Mouse (Mus musculus) G1E (cell line): ENCODE measurements around the gene Plcxd2. TPM values are rescaled to one million over a fixed set of nuclear protein-coding genes. Genes with fewer than 3 reads are reported as not detected.

Experiments
- ATAC-seq: 2 replicates; pipeline ENCODE4 v1.8.0; 2016; ENCODE audit warnings: mild to moderate bottlenecking; ENCODE audit not compliant: insufficient number of reproducible peaks, poor library complexity, low FRiP score, severe bottlenecking; ENCODE audit errors: extremely low read depth
- DNase-seq: peaks from one replicate; pipeline ENCODE4 v3.0.0; 2012; ENCODE audit warnings: low spot score
- H3K27me3 ChIP-seq: 2 replicates; pipeline ENCODE4 v1.6.1; 2012; ENCODE audit warnings: mild to moderate bottlenecking, low read length, inconsistent platforms; ENCODE audit not compliant: insufficient read depth
- H3K36me3 ChIP-seq: replicated peaks from 2 replicates; pipeline ENCODE3; 2012; ENCODE audit warnings: mild to moderate bottlenecking, inconsistent platforms
- H3K4me1 ChIP-seq: 2 replicates; pipeline ENCODE4 v1.6.1; 2012; ENCODE audit warnings: low read depth, low read length, inconsistent platforms, mixed read lengths; ENCODE audit not compliant: insufficient read depth
- H3K4me3 ChIP-seq: 2 replicates; pipeline ENCODE4 v1.5.1; 2012; ENCODE audit warnings: low read depth, mild to moderate bottlenecking, inconsistent platforms, low read length, moderate library complexity, mixed read lengths
- H3K9me3 ChIP-seq: replicated peaks from 2 replicates; pipeline ENCODE4 v1.6.1; 2012; ENCODE audit warnings: inconsistent platforms
- CTCF ChIP-seq: IDR thresholded peaks from 2 replicates; pipeline ENCODE4 v1.5.1; 2012; ENCODE audit warnings: low read depth, low read length, inconsistent platforms, mixed read lengths
- GATA1 ChIP-seq: IDR thresholded peaks from 2 replicates; pipeline ENCODE4 v1.6.1; 2012; ENCODE audit warnings: borderline replicate concordance, low read length, inconsistent platforms, mixed read lengths
- GATA2 ChIP-seq: IDR thresholded peaks from 2 replicates; pipeline ENCODE4 v1.6.1; 2012; ENCODE audit warnings: low read depth, low read length, inconsistent platforms, borderline replicate concordance
- POLR2AphosphoS5 ChIP-seq: IDR thresholded peaks from 2 replicates; pipeline ENCODE4 v1.6.1; 2012; ENCODE audit warnings: low read depth, low read length, inconsistent platforms; ENCODE audit not compliant: insufficient replicate concordance
- TAL1 ChIP-seq: conservative IDR thresholded peaks from 2 replicates; pipeline ENCODE4 v1.6.1; 2012; ENCODE audit warnings: low read depth, low read length, inconsistent platforms, mixed read lengths
- polyA plus RNA-seq: library from polyadenylated mRNA; stranded (reverse); fragments of >175 nt; gene quantifications from 2 replicates; pipeline ENCODE4 v1.2.3, GENCODE M21; 2012
- total RNA-seq, 2 experiments: library from RNA; stranded (forward) in 1 of 2; stranded (reverse) in 1 of 2; fragments of 200-1000 nt in 1 of 2; fragments of >200 nt in 1 of 2; fragmentation: Nextera tagmentation in 1 of 2; gene quantifications; 2 replicates each; pipeline ENCODE4 v1.2.3; 2014 to 2017

Gene Plcxd2
- total and polyA plus RNA-seq, 3 experiments: 0.11 TPM; not detected in 2

DNA sequence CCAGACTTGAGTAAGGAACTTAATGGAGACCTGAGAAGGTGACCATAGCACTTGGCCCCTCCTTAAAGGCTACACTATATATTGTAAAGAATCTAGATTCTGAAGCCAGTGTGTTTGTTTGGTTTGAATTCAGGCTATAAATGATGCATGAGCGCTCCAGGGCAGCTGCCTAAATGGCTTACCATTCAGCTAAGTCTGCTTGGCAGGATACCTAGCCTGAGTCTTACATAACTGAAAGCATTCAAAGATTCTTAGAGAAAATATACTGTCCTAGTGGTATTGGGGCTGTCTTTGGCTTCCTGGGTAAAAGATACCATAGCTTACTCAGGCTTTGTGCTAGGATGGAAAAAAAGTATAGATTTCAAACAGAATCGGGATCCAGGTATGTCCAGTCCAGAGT, 11.3 kb upstream of the Plcxd2 start:
- no peak for TF ChIP-seq GATA1
- no peak for TF ChIP-seq GATA2
- no peak for TF ChIP-seq POLR2AphosphoS5
- no peak for TF ChIP-seq CTCF
- TF ChIP-seq TAL1: no peak
- Histone ChIP-seq H3K4me1 (no peaks in the 10 kb centered on the region), H3K9me3 (peaks cover 11% of the 10 kb centered on the region), H3K36me3 (no peaks in the 10 kb centered on the region), H3K4me3 (no peak overlapping the region), H3K27me3 (no peaks in the 10 kb centered on the region)
- ATAC-seq (no peak), DNase-seq (no peak)

DNA sequence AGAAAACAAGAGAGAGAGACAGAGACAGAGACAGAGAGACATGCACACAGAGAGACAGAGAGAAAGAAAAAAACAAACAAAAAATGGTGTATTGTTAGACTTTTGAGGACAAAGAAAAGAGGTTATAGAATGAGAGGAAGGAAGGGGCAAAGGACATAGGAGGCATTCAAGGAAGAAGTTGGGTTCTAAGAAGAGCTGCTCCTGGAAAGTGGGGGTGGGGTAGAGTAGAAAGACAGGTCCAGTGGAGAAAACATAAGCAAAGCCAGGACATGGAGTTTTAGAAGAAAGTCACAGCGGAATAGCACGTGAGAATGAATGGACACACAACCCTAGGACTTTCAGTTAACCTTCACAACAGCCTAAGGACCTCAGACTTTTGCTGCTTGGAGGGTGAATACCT, 10.4 kb upstream of the Plcxd2 start:
- Histone ChIP-seq H3K27me3 (no peaks in the 10 kb centered on the region), H3K4me1 (no peaks in the 10 kb centered on the region), H3K9me3 (peaks cover 11% of the 10 kb centered on the region), H3K36me3 (no peaks in the 10 kb centered on the region), H3K4me3 (no peak overlapping the region)
- no peak for DNase-seq
- TF ChIP-seq GATA2: no peak
- no peak for TF ChIP-seq CTCF
- no peak for TF ChIP-seq POLR2AphosphoS5
- no peak for ATAC-seq

- DNase-seq: no peak
- TF ChIP-seq POLR2AphosphoS5 (no peak), GATA1 (no peak), CTCF (no peak), GATA2 (no peak), TAL1 (no peak)
- H3K36me3 ChIP-seq: no peaks in the 10 kb centered on the region
- no peak for ATAC-seq
- H3K9me3 ChIP-seq: peaks cover 11% of the 10 kb centered on the region
- no peaks in the 10 kb centered on the region for H3K4me1 ChIP-seq
- H3K27me3 ChIP-seq: no peaks in the 10 kb centered on the region
- H3K4me3 ChIP-seq: no peak overlapping the region
These were observed 9.8 kb upstream of the Plcxd2 start for GRCm38 (mm10) chr16:46019799-46020198.

DNA sequence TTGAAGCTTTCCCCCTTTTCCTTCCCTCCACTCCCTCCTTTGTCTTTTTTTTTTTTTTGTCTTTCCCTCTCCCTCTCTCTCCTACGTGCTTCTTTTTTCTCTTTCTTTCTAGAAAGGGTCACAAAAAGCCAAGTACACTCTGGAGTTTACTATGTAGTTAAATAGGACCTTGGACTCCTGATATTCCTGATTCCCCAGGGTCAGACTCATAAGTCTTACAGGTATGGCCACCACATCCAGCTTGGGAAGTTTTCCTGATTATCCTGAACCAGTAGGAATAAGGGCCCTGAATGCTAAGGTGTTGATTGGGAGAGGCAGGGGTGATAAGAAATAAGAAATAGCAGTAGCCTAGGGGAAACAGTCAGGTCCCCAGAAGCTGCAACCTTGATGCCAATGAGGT, 9.3 kb upstream of the Plcxd2 start:
- Histone ChIP-seq H3K4me3 (no peak overlapping the region), H3K27me3 (no peaks in the 10 kb centered on the region), H3K4me1 (no peaks in the 10 kb centered on the region), H3K36me3 (no peaks in the 10 kb centered on the region), H3K9me3 (peaks cover 11% of the 10 kb centered on the region)
- ATAC-seq: no peak
- DNase-seq: no peak
- TF ChIP-seq TAL1: no peak
- no peak for TF ChIP-seq CTCF
- TF ChIP-seq POLR2AphosphoS5: no peak
- no peak for TF ChIP-seq GATA2
- TF ChIP-seq GATA1: no peak

DNA sequence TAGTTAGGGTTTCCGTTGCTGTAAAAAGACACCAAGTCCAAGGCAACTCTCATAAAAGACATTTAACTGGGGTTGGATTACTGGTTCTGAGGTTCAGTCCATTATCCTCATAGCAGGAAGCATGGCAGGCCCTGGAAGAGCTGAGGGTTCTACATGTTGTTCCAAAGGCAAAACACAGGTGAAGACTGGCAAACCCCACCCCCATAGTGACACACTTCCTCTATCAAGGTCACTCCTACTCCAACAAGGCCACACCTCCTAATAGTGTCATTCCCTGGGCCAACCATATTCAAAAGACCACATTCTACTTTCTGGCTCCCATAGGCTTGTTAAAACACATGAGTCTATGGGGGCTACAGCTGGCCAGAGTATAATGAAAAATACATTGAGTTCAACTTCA, 1.7 kb upstream of the Plcxd2 start:
- Histone ChIP-seq H3K9me3 (peaks cover 24% of the 10 kb centered on the region), H3K4me3 (no peak overlapping the region), H3K36me3 (no peaks in the 10 kb centered on the region), H3K27me3 (no peaks in the 10 kb centered on the region), H3K4me1 (no peaks in the 10 kb centered on the region)
- DNase-seq (no peak), ATAC-seq (no peak)
- TF ChIP-seq GATA2 (no peak), GATA1 (no peak), CTCF (no peak), POLR2AphosphoS5 (no peak), TAL1 (no peak)

DNA sequence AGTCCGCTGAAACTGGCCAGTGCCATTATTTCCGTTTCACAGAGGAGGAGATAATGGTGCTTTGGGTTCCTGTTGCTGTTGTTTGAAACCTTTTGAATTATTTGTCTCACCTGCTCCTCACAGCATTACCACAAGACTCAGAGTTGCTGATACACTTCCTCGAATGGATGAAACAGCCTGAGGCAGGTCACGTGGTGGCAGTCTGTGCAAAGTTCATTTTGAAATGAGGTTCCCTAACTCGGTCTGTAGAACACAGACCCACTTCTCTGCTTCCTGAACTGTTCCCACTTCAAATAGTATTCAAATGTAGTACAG, 845 bp upstream of the Plcxd2 start:
- no peaks in the 10 kb centered on the region for H3K36me3 ChIP-seq
- no peaks in the 10 kb centered on the region for H3K27me3 ChIP-seq
- DNase-seq (no peak), ATAC-seq (no peak)
- H3K9me3 ChIP-seq: peaks cover 28% of the 10 kb centered on the region
- H3K4me1 ChIP-seq: no peaks in the 10 kb centered on the region
- TF ChIP-seq POLR2AphosphoS5 (no peak), TAL1 (no peak), GATA1 (no peak), CTCF (no peak), GATA2 (no peak)
- no peak overlapping the region for H3K4me3 ChIP-seq

- H3K9me3 ChIP-seq: peaks cover 31% of the 10 kb centered on the region
- no peaks in the 10 kb centered on the region for H3K36me3 ChIP-seq
- no peaks in the 10 kb centered on the region for H3K27me3 ChIP-seq
- DNase-seq (no peak), ATAC-seq (no peak)
- TF ChIP-seq TAL1 (no peak), GATA2 (no peak), POLR2AphosphoS5 (no peak), GATA1 (no peak), CTCF (no peak)
- no peak overlapping the region for H3K4me3 ChIP-seq
- H3K4me1 ChIP-seq: no peaks in the 10 kb centered on the region
These were observed 301 bp downstream of the Plcxd2 start for GRCm38 (mm10) chr16:46009717-46010116.
